Mouse (Mus musculus) liver, postnatal 0 days (tissue): ENCODE data around the gene Hpca. TPM values are rescaled to one million over a fixed set of nuclear protein-coding genes. Genes with fewer than 3 reads are reported as not detected.

Experiments used
- ATAC-seq: fragments of 200-750 bp; cut with Nextera tagmentation; 2 replicates; pipeline ENCODE4 v1.8.0; 2017; ENCODE audit warnings: mild to moderate bottlenecking, moderate library complexity
- DNase-seq: peaks from one replicate; pipeline ENCODE4 v3.0.0-alpha.2; 2016
- H3K27ac ChIP-seq: fragments of 300-500 bp; sonication (generic); 2 replicates; pipeline ENCODE4 v1.5.1; 2014; ENCODE audit warnings: antibody characterized with exemption, moderate library complexity, mild to moderate bottlenecking, low read depth
- H3K27me3 ChIP-seq: fragments of 300-500 bp; sonication (generic); 2 replicates; pipeline ENCODE4 v1.6.1; 2014; ENCODE audit warnings: low read length, control low read depth, mixed read lengths; ENCODE audit not compliant: insufficient read depth
- H3K36me3 ChIP-seq: fragments of 300-500 bp; sonication (generic); replicated peaks from 2 replicates; pipeline ENCODE4 v1.6.1; 2014; ENCODE audit warnings: mild to moderate bottlenecking, control low read depth, low read length, moderate library complexity, mixed read lengths; ENCODE audit not compliant: insufficient read depth
- H3K4me1 ChIP-seq: fragments of 300-500 bp; sonication (generic); 2 replicates; pipeline ENCODE4 v1.6.1; 2014; ENCODE audit warnings: antibody characterized with exemption, mild to moderate bottlenecking, control low read depth; ENCODE audit not compliant: insufficient read depth
- H3K4me2 ChIP-seq: fragments of 300-500 bp; sonication (generic); 2 replicates; pipeline ENCODE4 v1.6.1; 2014; ENCODE audit warnings: low read depth, mild to moderate bottlenecking, low read length, moderate library complexity, mixed read lengths
- H3K4me3 ChIP-seq: fragments of 300-500 bp; sonication (generic); 2 replicates; pipeline ENCODE4 v1.5.1; 2014; ENCODE audit warnings: low read depth, low read length
- H3K9ac ChIP-seq: fragments of 300-500 bp; sonication (generic); replicated peaks from 2 replicates; pipeline ENCODE4 v1.6.1; 2014; ENCODE audit warnings: mild to moderate bottlenecking, moderate library complexity
- H3K9me3 ChIP-seq: fragments of 300-500 bp; sonication (generic); 2 replicates; pipeline ENCODE4 v1.6.1; 2016; ENCODE audit warnings: mild to moderate bottlenecking, control low read depth, low read length, mixed read lengths
- CTCF ChIP-seq: sonication (generic); IDR thresholded peaks from 2 replicates; pipeline ENCODE4 v1.5.1; 2016; ENCODE audit warnings: antibody characterized with exemption, low read depth
- EP300 ChIP-seq: IDR thresholded peaks from 2 replicates; pipeline ENCODE4 v1.6.1; 2016; ENCODE audit warnings: antibody characterized with exemption, low read depth, mild to moderate bottlenecking
- WGBS: fragments of 180-500 bp; shearing (Covaris S2); extraction: QIAGEN DNeasy Blood & Tissue Kit; methylation state at CpG from one replicate; pipeline ENCODE4 v1.1.7; 2014; ENCODE audit not compliant: insufficient replicate concordance; 5-methylcytosine and 5-hydroxymethylcytosine counted together
- polyA plus RNA-seq: library from polyadenylated mRNA; unstranded; fragments of >200 nt; fragmentation: Nextera tagmentation; extraction: Ambion mirVana; gene quantifications from 2 replicates; pipeline ENCODE4 v1.2.1, GENCODE M21; 2015

Gene Hpca
- polyA plus RNA-seq, 1 experiment from 2014 or later = 0.18 TPM

DNA sequence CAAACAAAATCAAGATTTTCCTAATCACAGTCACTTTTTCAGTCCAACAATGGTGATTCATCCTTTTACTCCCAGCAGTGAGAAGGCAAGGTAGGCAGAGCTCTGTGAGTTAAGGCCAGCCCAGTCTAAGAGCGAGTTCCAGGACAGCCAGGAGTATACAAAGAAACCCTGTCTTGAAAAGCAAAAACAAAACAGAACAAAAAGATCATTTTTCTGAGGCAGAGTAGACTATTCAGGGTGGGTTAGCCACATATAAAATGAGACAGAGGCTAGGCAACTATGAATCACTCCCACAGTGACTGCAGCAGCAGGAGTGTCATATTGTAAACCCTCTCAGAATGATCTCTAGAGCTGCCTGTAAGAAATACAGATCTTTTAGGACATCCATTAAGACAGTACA is 27.5 kb upstream of the Hpca start:
- no peaks in the 10 kb centered on the region for H3K9me3 ChIP-seq
- ATAC-seq = no peak

DNA sequence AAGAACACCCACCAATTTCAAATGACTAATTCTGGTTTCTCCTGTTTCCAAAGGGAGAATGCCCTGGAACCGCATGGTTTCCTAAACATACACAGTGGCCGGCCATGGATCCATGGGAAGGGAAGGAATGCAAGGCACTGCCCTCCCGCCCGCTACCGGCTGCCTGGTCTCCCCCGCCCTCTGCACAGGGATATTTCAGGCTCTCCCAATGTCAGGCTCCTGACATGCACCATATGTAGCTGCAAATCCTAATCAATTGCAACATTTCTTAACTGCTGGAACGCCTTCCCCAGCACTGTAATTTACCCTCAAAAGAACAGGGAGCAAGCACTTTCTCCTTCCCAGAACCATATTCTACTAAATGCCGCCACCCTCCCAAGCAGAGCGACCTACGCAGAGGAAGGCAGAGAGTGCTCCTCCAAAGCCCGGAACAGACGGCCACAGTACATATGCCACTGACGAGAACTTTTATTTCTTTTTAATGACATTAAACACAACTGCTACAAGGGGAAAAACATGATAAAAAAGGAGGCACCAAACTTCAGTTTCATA is 25.8 kb upstream of the Hpca start:
- TF ChIP-seq CTCF = no peak
- H3K27me3 ChIP-seq = no peaks in the 10 kb centered on the region
- no peak overlapping the region for H3K27ac ChIP-seq
- no peak for DNase-seq
- H3K9ac ChIP-seq = no peak overlapping the region
- WGBS = 89% methylated on average over 13 of the region's 13 CpGs
- no peak overlapping the region for H3K4me2 ChIP-seq
- H3K36me3 ChIP-seq = peaks cover 7% of the 10 kb centered on the region
- H3K4me3 ChIP-seq = no peak overlapping the region
- no peaks in the 10 kb centered on the region for H3K9me3 ChIP-seq
- no peaks in the 10 kb centered on the region for H3K4me1 ChIP-seq
- ATAC-seq = no peak

More for the DNA sequence above, 27.5 kb upstream of the Hpca start:
- no peaks in the 10 kb centered on the region for H3K4me1 ChIP-seq
- no peak overlapping the region for H3K27ac ChIP-seq
- no peaks in the 10 kb centered on the region for H3K27me3 ChIP-seq
- H3K36me3 ChIP-seq = peaks cover 15% of the 10 kb centered on the region
- no peak for DNase-seq
- no peak overlapping the region for H3K4me2 ChIP-seq
- 82% methylated on average over 1 of the region's 1 CpGs for WGBS
- TF ChIP-seq CTCF (no peak), EP300 (no peak)
- H3K4me3 ChIP-seq = no peak overlapping the region
- no peak overlapping the region for H3K9ac ChIP-seq

DNA sequence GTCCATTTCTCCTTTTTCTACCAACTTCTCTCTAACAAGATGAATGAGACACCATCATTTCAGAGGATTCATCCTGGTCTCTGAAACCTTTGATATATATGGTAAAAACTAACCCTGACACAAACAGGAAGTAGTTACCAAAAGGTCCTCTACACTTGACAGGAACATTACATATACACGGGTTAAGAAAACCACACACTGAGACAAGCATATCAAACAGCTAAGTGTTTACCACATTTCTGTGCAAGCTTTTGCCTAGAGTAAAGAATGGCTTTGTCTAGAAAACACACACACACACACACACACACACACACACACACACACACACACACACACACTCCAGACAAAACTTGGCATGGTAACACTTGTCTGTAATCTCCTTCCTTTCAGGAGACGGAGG is 24.6 kb upstream of the Hpca start:
- no peak for ATAC-seq
- Histone ChIP-seq H3K4me2 (no peak overlapping the region), H3K9me3 (no peaks in the 10 kb centered on the region), H3K27me3 (no peaks in the 10 kb centered on the region), H3K27ac (no peak overlapping the region), H3K4me1 (peaks cover 9% of the 10 kb centered on the region; the same call in 1 of the 2 replicates), H3K36me3 (no peaks in the 10 kb centered on the region; the same call in 1 of the 2 replicates), H3K4me3 (no peak overlapping the region), H3K9ac (no peak overlapping the region)
- DNase-seq = no peak
- no peak for TF ChIP-seq EP300
- 45% methylated on average over 2 of the region's 2 CpGs for WGBS

DNA sequence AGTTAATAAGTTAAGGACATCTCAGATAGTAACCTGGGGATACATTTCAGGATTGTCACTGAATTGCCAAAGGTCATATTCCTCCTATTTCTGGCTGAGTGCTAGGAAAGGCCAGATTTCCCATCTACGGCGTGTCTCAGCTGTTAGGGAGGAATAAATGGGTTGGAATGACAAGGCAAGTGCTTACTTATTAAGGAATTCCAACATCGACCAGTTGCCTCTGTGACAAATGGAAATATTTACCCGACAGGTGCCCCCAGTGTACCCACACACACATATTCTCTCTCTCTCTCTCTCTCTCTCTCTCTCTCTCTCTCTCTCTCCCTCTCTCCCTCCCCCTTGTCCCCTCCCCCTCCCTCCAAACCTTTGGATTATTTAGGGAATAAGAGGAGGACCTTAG is 24.1 kb upstream of the Hpca start:
- H3K36me3 ChIP-seq = no peaks in the 10 kb centered on the region; the same call in 1 of the 2 replicates
- H3K9ac ChIP-seq = no peak overlapping the region
- TF ChIP-seq EP300 = no peak
- TF ChIP-seq CTCF = no peak
- WGBS = 73% methylated on average over 4 of the region's 4 CpGs
- ATAC-seq = no peak
- H3K27me3 ChIP-seq = no peaks in the 10 kb centered on the region
- DNase-seq = no peak
- no peaks in the 10 kb centered on the region for H3K9me3 ChIP-seq
- no peak overlapping the region for H3K4me2 ChIP-seq
- peaks cover 11% of the 10 kb centered on the region; the same call in 1 of the 2 replicates for H3K4me1 ChIP-seq
- H3K27ac ChIP-seq = no peak overlapping the region
- no peak overlapping the region for H3K4me3 ChIP-seq

DNA sequence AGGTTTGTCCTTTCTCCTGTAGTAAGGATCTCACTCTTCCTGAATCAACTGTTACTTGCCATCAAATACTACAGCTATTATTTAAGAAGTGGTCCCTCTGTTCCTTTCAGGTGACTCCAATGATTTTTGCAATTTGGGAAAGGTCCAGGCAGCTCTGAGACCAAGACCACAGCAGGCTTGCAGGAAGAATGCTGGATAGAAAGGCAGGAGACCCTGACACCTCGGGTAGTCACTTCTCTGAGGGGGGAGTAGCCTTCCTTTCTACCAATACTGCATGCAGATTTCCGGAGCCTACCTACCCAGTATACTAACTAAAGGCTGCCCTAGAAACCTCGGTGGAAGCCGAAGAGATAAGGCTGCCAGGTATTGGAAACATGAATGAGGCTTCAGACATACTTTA is 23.6 kb upstream of the Hpca start:
- no peaks in the 10 kb centered on the region; the same call in 1 of the 2 replicates for H3K36me3 ChIP-seq
- no peak for TF ChIP-seq CTCF
- no peak for TF ChIP-seq EP300
- ATAC-seq = no peak
- H3K4me2 ChIP-seq = no peak overlapping the region
- no peak overlapping the region for H3K9ac ChIP-seq
- 61% methylated on average over 4 of the region's 4 CpGs for WGBS
- DNase-seq = no peak
- peaks cover 15% of the 10 kb centered on the region for H3K4me1 ChIP-seq
- H3K27me3 ChIP-seq = no peaks in the 10 kb centered on the region
- H3K4me3 ChIP-seq = no peak overlapping the region
- H3K27ac ChIP-seq = no peak overlapping the region
- no peaks in the 10 kb centered on the region for H3K9me3 ChIP-seq

DNA sequence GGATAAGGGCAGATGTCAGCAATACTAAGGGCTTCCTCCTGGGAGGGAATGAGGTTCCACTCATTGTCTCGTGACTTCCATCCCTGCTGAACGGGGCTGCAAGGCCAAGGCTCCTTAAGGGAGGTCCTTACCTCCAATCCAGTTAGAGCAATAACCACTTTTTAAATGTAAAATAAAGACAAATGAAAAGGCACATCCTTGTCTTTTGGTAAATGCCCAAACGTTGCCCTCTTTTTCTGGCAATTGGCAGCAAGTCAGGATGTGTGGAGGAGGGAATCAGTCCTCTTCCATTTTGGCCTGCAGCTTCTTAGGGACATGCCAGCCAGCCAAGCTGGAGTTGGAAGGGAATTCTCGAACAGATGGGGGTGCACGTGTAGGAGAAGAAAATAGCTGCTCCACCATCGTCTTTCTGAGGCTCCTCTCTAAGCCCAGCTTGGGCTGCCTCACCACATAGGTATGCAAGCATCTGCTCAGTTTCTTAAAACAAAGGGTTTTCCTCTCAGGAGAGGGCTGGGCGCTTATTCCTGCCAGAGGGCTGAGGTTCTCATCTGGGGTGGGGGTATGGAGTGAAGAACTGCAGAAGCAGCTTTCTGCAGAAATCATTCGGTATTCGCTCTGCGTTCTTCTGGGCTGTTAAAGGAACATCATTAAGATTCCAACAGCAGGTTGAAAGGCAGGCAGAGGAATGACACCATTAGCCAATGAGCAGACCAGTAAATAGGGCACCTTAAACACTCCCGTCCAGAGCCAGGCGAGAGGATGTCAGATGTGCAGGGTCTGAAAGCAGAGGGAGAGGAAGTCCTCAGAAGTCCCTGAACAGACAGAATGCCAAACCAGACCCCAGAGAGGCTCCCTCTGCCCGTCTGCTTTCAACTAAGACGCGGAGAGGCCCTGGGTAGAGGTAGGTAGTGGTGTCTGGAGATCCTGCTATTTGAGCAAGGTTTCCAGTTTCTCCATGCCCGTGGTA is 22.8 kb upstream of the Hpca start:
- Histone ChIP-seq H3K4me1 (peaks cover 23% of the 10 kb centered on the region), H3K36me3 (no peaks in the 10 kb centered on the region; the same call in 1 of the 2 replicates), H3K27ac (no peak overlapping the region), H3K4me3 (no peak overlapping the region), H3K27me3 (no peaks in the 10 kb centered on the region), H3K9ac (no peak overlapping the region), H3K4me2 (no peak overlapping the region), H3K9me3 (no peaks in the 10 kb centered on the region)
- DNase-seq = no peak
- ATAC-seq = no peak
- TF ChIP-seq CTCF (no peak), EP300 (no peak)
- WGBS = 76% methylated on average over 16 of the region's 16 CpGs
